Mouse (Mus musculus) liver, embryonic 13.5 days (tissue): Measurements from ENCODE around the gene Serpinc1. TPM values are rescaled to one million over a fixed set of nuclear protein-coding genes. Genes with fewer than 3 reads are reported as not detected.
A peak's percentile ranks its signal among the peaks of the same experiment; 100 is the strongest.

Experiments
- ATAC-seq: fragments of 200-750 bp; cut with Nextera tagmentation; 2 replicates; pipeline ENCODE4 v1.8.0; 2017; ENCODE audit warnings: low read depth, mild to moderate bottlenecking, moderate number of reproducible peaks, moderate library complexity
- DNase-seq: peaks from one replicate; pipeline ENCODE4 v3.0.0; 2022
- H3K27ac ChIP-seq: fragments of 300-500 bp; sonication (generic); 2 replicates; pipeline ENCODE4 v1.5.1; 2015; ENCODE audit warnings: moderate library complexity, mild to moderate bottlenecking, inconsistent platforms
- H3K27me3 ChIP-seq: fragments of 300-500 bp; sonication (generic); 2 replicates; pipeline ENCODE4 v1.6.1; 2015; ENCODE audit warnings: mild to moderate bottlenecking, inconsistent platforms
- H3K36me3 ChIP-seq: fragments of 300-500 bp; sonication (generic); 2 replicates; pipeline ENCODE4 v1.6.1; 2015; ENCODE audit warnings: mild to moderate bottlenecking, inconsistent platforms
- H3K4me1 ChIP-seq: fragments of 300-500 bp; sonication (generic); replicated peaks from 2 replicates; pipeline ENCODE4 v1.6.1; 2015; ENCODE audit warnings: inconsistent platforms
- H3K4me2 ChIP-seq: fragments of 300-500 bp; sonication (generic); 2 replicates; pipeline ENCODE4 v1.6.1; 2015; ENCODE audit warnings: inconsistent platforms, mild to moderate bottlenecking, moderate library complexity
- H3K4me3 ChIP-seq: fragments of 300-500 bp; sonication (generic); replicated peaks from 2 replicates; pipeline ENCODE4 v1.5.1; 2015; ENCODE audit warnings: mild to moderate bottlenecking, inconsistent platforms
- H3K9ac ChIP-seq: fragments of 300-500 bp; sonication (generic); 2 replicates; pipeline ENCODE4 v1.6.1; 2015; ENCODE audit warnings: mild to moderate bottlenecking, inconsistent platforms
- H3K9me3 ChIP-seq: fragments of 300-500 bp; sonication (generic); replicated peaks from 2 replicates; pipeline ENCODE4 v1.6.1; 2016; ENCODE audit warnings: inconsistent platforms
- WGBS: fragments of 180-500 bp; shearing (Covaris S2); methylation state at CpG from one replicate; pipeline ENCODE4 v1.1.7; 2015; ENCODE audit not compliant: insufficient replicate concordance; 5-methylcytosine and 5-hydroxymethylcytosine counted together
- polyA plus RNA-seq: library from polyadenylated mRNA; unstranded; fragments of >200 nt; fragmentation: Nextera tagmentation; extraction: Ambion mirVana; gene quantifications from 2 replicates; pipeline ENCODE4 v1.2.1, GENCODE M21; 2015

Serpinc1 gene
- 326 and 385 TPM in 2 replicates for polyA plus RNA-seq

GRCm38 (mm10) chr1:160978071-160978735 is at the start of gene Serpinc1:
TSS of gene Serpinc1 (plus strand) at chr1:160978585.
- Histone ChIP-seq H3K4me2 (no peak within 1 kb of the TSS), H3K36me3 (0 out of 2 replicates have a peak, but pooled peaks cover 8% of the 10 kb centered on the region), H3K27me3 (no peaks in the 10 kb centered on the region), H3K4me1 (no peaks in the 10 kb centered on the region; the same call in 1 of the 2 replicates), H3K4me3 (no peak within 1 kb of the TSS), H3K27ac (no peak within 1 kb of the TSS), H3K9ac (no peak within 1 kb of the TSS), H3K9me3 (no peaks in the 10 kb centered on the region)
- DNase-seq = no peak
- 73% methylated on average over 4 of the region's 4 CpGs for WGBS
- ATAC-seq = no peak

- no peaks in the 10 kb centered on the region for H3K27me3 ChIP-seq
- H3K4me2 ChIP-seq = no peak overlapping the region
- H3K27ac ChIP-seq = no peak overlapping the region
- no peak for ATAC-seq
- H3K4me3 ChIP-seq = no peak overlapping the region
- no peak for DNase-seq
- H3K36me3 ChIP-seq = peaks cover 17% of the 10 kb centered on the region
- 0 out of 2 replicates have a peak, but pooled peaks cover 5% of the 10 kb centered on the region for H3K4me1 ChIP-seq
- H3K9ac ChIP-seq = no peak overlapping the region
- H3K9me3 ChIP-seq = no peaks in the 10 kb centered on the region
Observed at GRCm38 (mm10) chr1:160931320-160931719, 47.1 kb upstream of the Serpinc1 start.

GRCm38 (mm10) chr1:160933896-160934482 is 44.4 kb upstream of the Serpinc1 start:
- Histone ChIP-seq H3K4me3 (no peak overlapping the region), H3K27me3 (no peaks in the 10 kb centered on the region), H3K4me2 (no peak overlapping the region), H3K4me1 (0 out of 2 replicates have a peak, but pooled peaks cover 3% of the 10 kb centered on the region), H3K9me3 (no peaks in the 10 kb centered on the region), H3K9ac (no peak overlapping the region), H3K27ac (no peak overlapping the region), H3K36me3 (peaks cover 33% of the 10 kb centered on the region)
- 77% methylated on average over 4 of the region's 4 CpGs for WGBS
- ATAC-seq = no peak
- peak; percentile 3 for DNase-seq

GRCm38 (mm10) chr1:160935551-160935950 is 42.8 kb upstream of the Serpinc1 start:
- no peaks in the 10 kb centered on the region for H3K9me3 ChIP-seq
- H3K9ac ChIP-seq = no peak overlapping the region
- H3K27me3 ChIP-seq = no peaks in the 10 kb centered on the region
- 0 out of 2 replicates have a peak, but pooled peaks cover 3% of the 10 kb centered on the region for H3K4me1 ChIP-seq
- DNase-seq (no peak), ATAC-seq (no peak)
- H3K36me3 ChIP-seq = peaks cover 40% of the 10 kb centered on the region
- 93% methylated on average over 6 of the region's 6 CpGs for WGBS
- no peak overlapping the region for H3K4me3 ChIP-seq
- H3K4me2 ChIP-seq = no peak overlapping the region
- no peak overlapping the region for H3K27ac ChIP-seq

- 70% methylated on average over 7 of the region's 7 CpGs for WGBS
- no peak overlapping the region for H3K4me3 ChIP-seq
- H3K27me3 ChIP-seq = no peaks in the 10 kb centered on the region
- ATAC-seq = 0 out of 2 replicates have a peak, but pooled peaks have one; percentile 31
- no peaks in the 10 kb centered on the region for H3K4me1 ChIP-seq
- peaks cover 76% of the 10 kb centered on the region for H3K36me3 ChIP-seq
- no peak for DNase-seq
- no peak overlapping the region for H3K9ac ChIP-seq
- no peak overlapping the region for H3K27ac ChIP-seq
- H3K4me2 ChIP-seq = no peak overlapping the region
- no peaks in the 10 kb centered on the region for H3K9me3 ChIP-seq
Observed at GRCm38 (mm10) chr1:160963199-160963598, 15.2 kb upstream of the Serpinc1 start.

GRCm38 (mm10) chr1:160967268-160967667 is 11.1 kb upstream of the Serpinc1 start:
- peaks cover 66% of the 10 kb centered on the region for H3K36me3 ChIP-seq
- no peaks in the 10 kb centered on the region for H3K27me3 ChIP-seq
- H3K4me2 ChIP-seq = no peak overlapping the region
- no peak overlapping the region for H3K27ac ChIP-seq
- no peaks in the 10 kb centered on the region for H3K4me1 ChIP-seq
- H3K9me3 ChIP-seq = no peaks in the 10 kb centered on the region
- no peak overlapping the region for H3K4me3 ChIP-seq
- ATAC-seq (no peak), DNase-seq (no peak)
- no peak overlapping the region for H3K9ac ChIP-seq
- WGBS = 81% methylated on average over 1 of the region's 1 CpGs

GRCm38 (mm10) chr1:160968643-160969042 is 9.7 kb upstream of the Serpinc1 start:
- H3K9me3 ChIP-seq = no peaks in the 10 kb centered on the region
- ATAC-seq = no peak
- no peak overlapping the region for H3K27ac ChIP-seq
- no peak overlapping the region for H3K4me3 ChIP-seq
- H3K4me2 ChIP-seq = no peak overlapping the region
- WGBS = 77% methylated on average over 5 of the region's 5 CpGs
- H3K4me1 ChIP-seq = no peaks in the 10 kb centered on the region
- no peak for DNase-seq
- peaks cover 52% of the 10 kb centered on the region for H3K36me3 ChIP-seq
- H3K9ac ChIP-seq = no peak overlapping the region
- H3K27me3 ChIP-seq = no peaks in the 10 kb centered on the region

GRCm38 (mm10) chr1:160980021-160980420 is 1.6 kb downstream of the Serpinc1 start:
- H3K36me3 ChIP-seq = 0 out of 2 replicates have a peak, but pooled peaks cover 8% of the 10 kb centered on the region
- H3K4me1 ChIP-seq = no peaks in the 10 kb centered on the region; the same call in 1 of the 2 replicates
- WGBS = 45% methylated on average over 5 of the region's 5 CpGs
- no peaks in the 10 kb centered on the region for H3K27me3 ChIP-seq
- H3K9me3 ChIP-seq = no peaks in the 10 kb centered on the region
- no peak overlapping the region for H3K27ac ChIP-seq
- no peak overlapping the region for H3K4me3 ChIP-seq
- H3K4me2 ChIP-seq = no peak overlapping the region
- ATAC-seq (no peak), DNase-seq (no peak)
- no peak overlapping the region for H3K9ac ChIP-seq

GRCm38 (mm10) chr1:160980537-160981234 is 2.3 kb downstream of the Serpinc1 start:
- 69% methylated on average over 8 of the region's 8 CpGs for WGBS
- no peak overlapping the region for H3K4me3 ChIP-seq
- DNase-seq = no peak
- H3K27me3 ChIP-seq = no peaks in the 10 kb centered on the region
- 0 out of 2 replicates have a peak, but pooled peaks cover 4% of the 10 kb centered on the region for H3K36me3 ChIP-seq
- H3K9ac ChIP-seq = no peak overlapping the region
- H3K9me3 ChIP-seq = no peaks in the 10 kb centered on the region
- no peak overlapping the region for H3K4me2 ChIP-seq
- no peaks in the 10 kb centered on the region; the same call in 1 of the 2 replicates for H3K4me1 ChIP-seq
- peak overlapping the region; percentile 68 for H3K27ac ChIP-seq
- peak; percentile 61 for ATAC-seq

- ATAC-seq = no peak
Observed at GRCm38 (mm10) chr1:160981337-160981736, 3.0 kb downstream of the Serpinc1 start.

GRCm38 (mm10) chr1:160982887-160983286 is 4.5 kb downstream of the Serpinc1 start:
- 79% methylated on average over 3 of the region's 3 CpGs for WGBS
- no peak for ATAC-seq

More at GRCm38 (mm10) chr1:160981337-160981736, 3.0 kb downstream of the Serpinc1 start:
- Histone ChIP-seq H3K27ac (peak overlapping the region; percentile 68; the same call in 1 of the 2 replicates), H3K9ac (no peak overlapping the region), H3K4me2 (no peak overlapping the region), H3K4me1 (no peaks in the 10 kb centered on the region; the same call in 1 of the 2 replicates), H3K4me3 (no peak overlapping the region), H3K9me3 (no peaks in the 10 kb centered on the region), H3K36me3 (0 out of 2 replicates have a peak, but pooled peaks cover 4% of the 10 kb centered on the region), H3K27me3 (no peaks in the 10 kb centered on the region)
- DNase-seq = no peak
- WGBS = 73% methylated on average over 4 of the region's 4 CpGs

More at GRCm38 (mm10) chr1:160982887-160983286, 4.5 kb downstream of the Serpinc1 start:
- Histone ChIP-seq H3K4me2 (no peak overlapping the region), H3K36me3 (no peaks in the 10 kb centered on the region), H3K9me3 (no peaks in the 10 kb centered on the region), H3K4me3 (no peak overlapping the region), H3K4me1 (no peaks in the 10 kb centered on the region; the same call in 1 of the 2 replicates), H3K27ac (no peak overlapping the region), H3K9ac (no peak overlapping the region), H3K27me3 (no peaks in the 10 kb centered on the region)
- DNase-seq = no peak
